Mouse (Mus musculus) midbrain, postnatal 0 days (tissue): ENCODE measurements around the gene Mfsd13b. TPM values are rescaled to one million over a fixed set of nuclear protein-coding genes. Genes with fewer than 3 reads are reported as not detected.
"Not testable (repeated sequence)": the region's sequence is repeated elsewhere in the genome, so short reads cannot be mapped to it uniquely, and the experiment has no call there.

Source experiments
- ATAC-seq: fragments of 200-750 bp; cut with Nextera tagmentation; 2 replicates; pipeline ENCODE4 v1.8.0; 2017; ENCODE audit warnings: moderate number of reproducible peaks, mild to moderate bottlenecking, moderate TSS enrichment, moderate library complexity; ENCODE audit not compliant: low FRiP score
- DNase-seq: peaks from one replicate; pipeline ENCODE4 v3.0.0-alpha.2; 2015; ENCODE audit warnings: low spot score
- H3K27ac ChIP-seq: fragments of 300-500 bp; sonication (generic); 2 replicates; pipeline ENCODE4 v1.5.1; 2014; ENCODE audit warnings: low read depth, mild to moderate bottlenecking, low read length, mixed read lengths
- H3K27me3 ChIP-seq: fragments of 300-500 bp; sonication (generic); 2 replicates; pipeline ENCODE4 v1.6.1; 2014; ENCODE audit warnings: low read length, control low read depth, mixed read lengths; ENCODE audit not compliant: insufficient read depth
- H3K36me3 ChIP-seq: fragments of 300-500 bp; sonication (generic); 2 replicates; pipeline ENCODE4 v1.6.1; 2014; ENCODE audit warnings: low read length, control low read depth, mixed read lengths; ENCODE audit not compliant: insufficient read depth
- H3K4me1 ChIP-seq: fragments of 300-500 bp; sonication (generic); 2 replicates; pipeline ENCODE4 v1.6.1; 2014; ENCODE audit warnings: mild to moderate bottlenecking, control low read depth, antibody characterized with exemption, low read length, mixed read lengths; ENCODE audit not compliant: insufficient read depth
- H3K4me2 ChIP-seq: fragments of 300-500 bp; sonication (generic); 2 replicates; pipeline ENCODE4 v1.6.1; 2014; ENCODE audit warnings: low read depth, mild to moderate bottlenecking, low read length, mixed read lengths; ENCODE audit not compliant: poor library complexity, severe bottlenecking
- H3K4me3 ChIP-seq: fragments of 300-500 bp; sonication (generic); 2 replicates; pipeline ENCODE4 v1.5.1; 2014; ENCODE audit warnings: low read depth, mild to moderate bottlenecking, low read length, moderate library complexity
- H3K9ac ChIP-seq: fragments of 300-500 bp; sonication (generic); replicated peaks from 2 replicates; pipeline ENCODE4 v1.6.1; 2014; ENCODE audit warnings: mild to moderate bottlenecking, low read length, moderate library complexity, mixed read lengths; ENCODE audit not compliant: poor library complexity, severe bottlenecking
- H3K9me3 ChIP-seq: fragments of 300-500 bp; sonication (generic); 2 replicates; pipeline ENCODE4 v1.6.1; 2016; ENCODE audit warnings: low read length, control low read depth
- CTCF ChIP-seq: IDR thresholded peaks from 2 replicates; pipeline ENCODE4 v1.5.1; 2016; ENCODE audit warnings: antibody characterized with exemption, mild to moderate bottlenecking
- WGBS: fragments of 180-500 bp; shearing (Covaris S2); extraction: QIAGEN DNeasy Blood & Tissue Kit; methylation state at CpG from one replicate; pipeline ENCODE4 v1.1.7; 2014; 5-methylcytosine and 5-hydroxymethylcytosine counted together
- polyA plus RNA-seq: library from polyadenylated mRNA; unstranded; fragments of >200 nt; fragmentation: Nextera tagmentation; extraction: Ambion mirVana; gene quantifications from 2 replicates; pipeline ENCODE4 v1.2.1, GENCODE M21; 2015
- total RNA-seq: library from RNA; depleted of rRNA; stranded (reverse); fragments of >200 nt; gene quantifications from 2 replicates; pipeline ENCODE4 v1.2.3, GENCODE M21; 2014

The Mfsd13b gene
- total and polyA plus RNA-seq, 2 experiments from 2014 or later = 0.26 TPM; not detected in 1

DNA sequence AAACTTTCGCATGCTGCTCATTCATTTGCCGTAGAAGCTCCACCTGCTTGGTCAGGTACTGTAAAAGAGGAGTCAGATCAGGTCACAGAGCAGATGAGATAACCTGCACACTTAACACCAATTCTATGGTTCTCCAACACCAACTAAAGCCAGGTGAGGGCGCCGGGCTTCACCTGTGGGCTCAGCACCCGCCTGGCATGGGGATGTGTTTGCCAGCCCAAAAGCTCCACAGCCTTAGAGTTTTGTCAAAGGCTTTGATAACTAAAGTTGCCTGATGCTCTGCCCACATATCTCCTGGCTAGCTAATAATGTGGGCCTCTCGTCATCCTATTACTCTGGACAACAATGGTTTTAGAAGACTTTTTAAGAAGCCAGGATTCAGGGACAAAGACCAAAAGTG, 21.7 kb upstream of the Mfsd13b start:
- no peak for ATAC-seq
- TF ChIP-seq CTCF = peak; percentile 41
- Histone ChIP-seq H3K4me3 (no peak overlapping the region), H3K9me3 (no peaks in the 10 kb centered on the region), H3K9ac (no peak overlapping the region), H3K4me1 (no peaks in the 10 kb centered on the region), H3K27me3 (no peaks in the 10 kb centered on the region), H3K27ac (no peak overlapping the region), H3K36me3 (peaks cover 21% of the 10 kb centered on the region), H3K4me2 (no peak overlapping the region)
- WGBS = 87% methylated on average over 6 of the region's 6 CpGs
- no peak for DNase-seq

DNA sequence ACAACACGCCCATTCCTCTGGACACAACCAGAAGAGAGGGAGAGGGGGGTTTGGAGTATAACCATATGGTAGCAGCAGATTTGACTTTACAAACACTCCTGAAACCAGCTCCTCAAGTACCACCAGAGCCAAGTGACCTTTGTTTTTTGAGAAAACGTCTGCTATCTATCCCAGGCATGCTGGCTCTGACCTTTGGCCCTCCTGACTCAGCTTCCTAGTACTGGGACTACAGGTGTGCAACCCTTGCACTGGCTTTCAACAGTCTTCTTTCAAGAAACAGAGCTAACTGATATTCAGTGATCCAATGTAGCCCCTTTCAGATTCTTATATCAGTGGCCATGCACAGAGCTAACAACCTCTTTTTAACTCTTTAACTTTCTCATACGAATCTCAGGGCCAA, 20.4 kb upstream of the Mfsd13b start:
- H3K9ac ChIP-seq = no peak overlapping the region
- no peaks in the 10 kb centered on the region for H3K27me3 ChIP-seq
- ATAC-seq (no peak), DNase-seq (no peak)
- no peak overlapping the region for H3K27ac ChIP-seq
- H3K9me3 ChIP-seq = no peaks in the 10 kb centered on the region
- H3K4me1 ChIP-seq = no peaks in the 10 kb centered on the region
- H3K4me3 ChIP-seq = no peak overlapping the region
- H3K4me2 ChIP-seq = no peak overlapping the region
- no peak for TF ChIP-seq CTCF
- 69% methylated on average over 3 of the region's 3 CpGs for WGBS
- H3K36me3 ChIP-seq = peaks cover 15% of the 10 kb centered on the region

DNA sequence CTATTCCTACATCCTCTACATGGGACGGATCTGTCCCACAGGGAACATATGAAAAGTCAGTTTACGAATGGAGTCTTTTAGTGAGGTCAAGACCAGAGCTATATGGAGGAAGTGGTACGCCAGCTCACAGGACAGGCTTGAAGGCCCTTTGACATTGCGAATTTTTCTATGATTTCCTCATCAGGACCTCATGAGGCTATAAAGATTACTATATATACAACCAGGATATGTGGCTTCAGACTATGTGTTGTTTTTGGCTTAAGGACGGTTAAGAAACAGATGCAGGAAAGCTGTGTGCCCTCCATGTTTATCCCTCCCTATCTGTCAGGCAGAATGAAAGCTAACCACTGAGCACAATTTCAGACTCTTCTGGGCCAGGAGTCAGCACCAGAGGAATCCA, 19.2 kb upstream of the Mfsd13b start:
- 86% methylated on average over 5 of the region's 5 CpGs for WGBS
- no peak for TF ChIP-seq CTCF

DNA sequence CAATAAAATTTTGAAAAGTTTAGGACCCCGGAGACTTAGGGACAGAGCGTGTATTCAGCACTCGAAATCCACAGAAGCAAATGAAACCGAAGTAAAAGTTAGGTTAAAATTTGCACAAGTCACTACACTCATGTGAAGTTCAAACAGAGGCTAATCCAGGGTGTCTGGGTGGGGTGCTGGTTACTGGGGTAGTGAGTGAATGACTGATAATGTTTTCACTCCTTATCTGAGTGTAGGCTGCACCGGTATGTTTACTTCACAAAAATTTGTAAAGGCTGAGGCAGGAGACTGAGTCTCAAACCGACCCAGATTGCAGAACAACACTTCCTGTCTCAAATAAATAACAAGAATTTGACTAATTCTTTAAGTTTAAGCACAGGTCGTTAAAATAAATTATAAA, 13.1 kb upstream of the Mfsd13b start:
- no peaks in the 10 kb centered on the region for H3K27me3 ChIP-seq
- TF ChIP-seq CTCF = no peak
- H3K4me1 ChIP-seq = no peaks in the 10 kb centered on the region
- ATAC-seq (no peak), DNase-seq (no peak)
- H3K9me3 ChIP-seq = no peaks in the 10 kb centered on the region
- H3K9ac ChIP-seq = no peak overlapping the region
- H3K4me3 ChIP-seq = no peak overlapping the region
- H3K4me2 ChIP-seq = no peak overlapping the region
- H3K27ac ChIP-seq = no peak overlapping the region
- 93% methylated on average over 7 of the region's 7 CpGs for WGBS
- no peaks in the 10 kb centered on the region for H3K36me3 ChIP-seq

More for the DNA sequence above, 19.2 kb upstream of the Mfsd13b start:
- Histone ChIP-seq H3K36me3 (peaks cover 7% of the 10 kb centered on the region), H3K4me1 (no peaks in the 10 kb centered on the region), H3K9ac (no peak overlapping the region), H3K27me3 (no peaks in the 10 kb centered on the region), H3K27ac (no peak overlapping the region), H3K4me2 (no peak overlapping the region), H3K4me3 (no peak overlapping the region), H3K9me3 (no peaks in the 10 kb centered on the region)
- ATAC-seq (no peak), DNase-seq (no peak)

DNA sequence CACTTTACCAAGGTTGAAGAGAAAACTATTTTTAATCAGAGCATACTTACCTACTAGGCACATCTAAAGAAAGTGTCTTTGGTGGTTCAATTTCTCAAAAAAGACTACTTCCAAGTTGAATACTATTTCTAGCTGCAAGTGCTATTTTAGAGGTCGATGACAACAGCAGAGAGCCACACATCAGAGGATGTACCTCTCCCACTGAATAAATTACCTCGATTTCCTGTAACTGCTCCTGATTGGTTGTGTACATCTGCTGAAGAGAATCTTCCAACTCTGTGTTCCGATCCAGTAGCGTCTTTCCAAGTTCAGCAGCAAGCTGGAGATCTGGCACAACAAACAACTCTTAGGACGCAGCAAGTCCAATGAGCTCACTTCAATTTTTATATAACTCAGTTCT, 12.2 kb upstream of the Mfsd13b start:
- 91% methylated on average over 5 of the region's 5 CpGs for WGBS
- Histone ChIP-seq H3K27ac (no peak overlapping the region), H3K4me2 (no peak overlapping the region), H3K4me3 (no peak overlapping the region), H3K4me1 (no peaks in the 10 kb centered on the region), H3K9me3 (no peaks in the 10 kb centered on the region), H3K9ac (no peak overlapping the region), H3K36me3 (no peaks in the 10 kb centered on the region), H3K27me3 (no peaks in the 10 kb centered on the region)
- no peak for TF ChIP-seq CTCF
- DNase-seq = no peak
- ATAC-seq = no peak

DNA sequence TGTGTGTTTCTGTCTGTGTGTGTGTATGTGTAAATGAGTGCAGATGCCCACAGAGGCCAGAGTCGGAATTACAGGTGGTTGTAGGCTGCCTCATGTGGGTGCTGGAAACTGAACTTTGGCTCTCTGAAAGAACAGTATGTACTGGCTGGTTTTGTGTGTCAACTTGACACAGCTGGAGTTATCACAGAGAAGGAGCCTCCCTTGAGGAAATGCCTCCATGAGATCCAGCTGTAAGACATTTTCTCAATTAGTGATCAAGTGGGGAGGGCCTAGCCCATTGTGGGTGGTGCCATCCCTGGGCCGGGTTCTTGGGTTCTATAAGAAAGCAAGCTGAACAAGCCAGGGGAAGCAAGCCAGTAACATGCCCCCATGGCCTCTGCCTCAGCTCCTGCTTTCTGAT, 9.8 kb upstream of the Mfsd13b start:
- H3K9ac ChIP-seq, H3K27me3 ChIP-seq, H3K9me3 ChIP-seq, H3K36me3 ChIP-seq, H3K27ac ChIP-seq, ATAC-seq, H3K4me2 ChIP-seq, H3K4me1 ChIP-seq, H3K4me3 ChIP-seq, DNase-seq: not testable (repeated sequence)
- 76% methylated on average over 2 of the region's 2 CpGs for WGBS
